17 mouse cellular contexts compared by ENCODE assay signal in genomic region chr5:111791089-111791561, GRCm38 (mm10). TPM values are rescaled to one million over a fixed set of nuclear protein-coding genes. Genes with fewer than 3 reads are reported as not detected.
DNase-seq lines count a peak whose midpoint lies in the region; ATAC-seq lines count a peak whose summit lies in the region.
"Had no signal": no experiment of that assay in that cellular context is flagged by ENCODE, and none has a peak within 500 bp of the region (broad histone marks: within the 10 kb centered on the region; RNA-seq: fewer than 3 reads in every experiment).

No protein-coding gene starts in this region.

- H3K27me3 ChIP-seq in hindbrain, embryonic 10.5 days (ENCODE audit: insufficient read depth, poor library complexity, severe bottlenecking): peaks cover 10% of the 10 kb centered on the region; the same call in 1 of the 2 replicates
- H3K27me3 ChIP-seq in hindbrain, embryonic 12.5 days: no peaks in the 10 kb centered on the region; the same call in 1 of the 2 replicates
- peaks cover 83% of the 10 kb centered on the region for H3K27me3 ChIP-seq in limb, embryonic 10.5 days (ENCODE audit: low read depth, poor library complexity, severe bottlenecking)
- H3K27me3 ChIP-seq: midbrain, embryonic 15.5 days; neural tube, embryonic 12.5 days had no signal

- no peak overlapping the region for H3K4me2 ChIP-seq in hindbrain, embryonic 12.5 days (replicated peaks)
- H3K4me2 ChIP-seq: limb, embryonic 13.5 days; midbrain, embryonic 15.5 days; neural tube, embryonic 12.5 days had no signal

- H3K36me3 ChIP-seq in hindbrain, embryonic 10.5 days: no peaks in the 10 kb centered on the region
- H3K36me3 ChIP-seq in hindbrain, embryonic 12.5 days: no peaks in the 10 kb centered on the region
- no peaks in the 10 kb centered on the region for H3K36me3 ChIP-seq in limb, embryonic 10.5 days
- H3K36me3 ChIP-seq: limb, embryonic 13.5 days; midbrain, embryonic 15.5 days; neural tube, embryonic 12.5 days had no signal

- peaks cover 47% of the 10 kb centered on the region for H3K4me1 ChIP-seq in hindbrain, embryonic 10.5 days (replicated peaks)
- H3K4me1 ChIP-seq in hindbrain, embryonic 12.5 days: peaks cover 21% of the 10 kb centered on the region; the same call in 1 of the 2 replicates
- peaks cover 36% of the 10 kb centered on the region for H3K4me1 ChIP-seq in limb, embryonic 10.5 days
- H3K4me1 ChIP-seq: midbrain, embryonic 15.5 days had no signal

- no peak for ATAC-seq in hindbrain, embryonic 12.5 days (ENCODE audit: low FRiP score)
- ATAC-seq: midbrain, embryonic 15.5 days had no signal

- 0 out of 2 replicates have a peak overlapping the region, but pooled peaks have one; percentile 73 for H3K27ac ChIP-seq in hindbrain, embryonic 10.5 days
- H3K27ac ChIP-seq in hindbrain, embryonic 12.5 days: no peak overlapping the region
- peak overlapping the region; percentile 50; the same call in 1 of the 2 replicates for H3K27ac ChIP-seq in limb, embryonic 10.5 days
- H3K27ac ChIP-seq: limb, embryonic 13.5 days; midbrain, embryonic 15.5 days; neural tube, embryonic 12.5 days; stomach, postnatal 0 days had no signal

- no peaks in the 10 kb centered on the region for H3K9me3 ChIP-seq in hindbrain, embryonic 10.5 days
- no peaks in the 10 kb centered on the region for H3K9me3 ChIP-seq in hindbrain, embryonic 12.5 days (replicated peaks)
- no peaks in the 10 kb centered on the region for H3K9me3 ChIP-seq in limb, embryonic 10.5 days (replicated peaks)
- H3K9me3 ChIP-seq: limb, embryonic 13.5 days; midbrain, embryonic 15.5 days; neural tube, embryonic 12.5 days had no signal

- no peak overlapping the region for H3K4me3 ChIP-seq in hindbrain, embryonic 10.5 days
- H3K4me3 ChIP-seq in hindbrain, embryonic 12.5 days: no peak overlapping the region
- no peak overlapping the region for H3K4me3 ChIP-seq in limb, embryonic 10.5 days
- H3K4me3 ChIP-seq: erythroblast, embryonic 14.5 days; limb, embryonic 13.5 days; midbrain, embryonic 15.5 days; neural tube, embryonic 12.5 days had no signal

- WGBS in hindbrain, embryonic 10.5 days: 86% methylated on average over 5 of the region's 5 CpGs
- 92% methylated on average over 5 of the region's 5 CpGs for WGBS in hindbrain, embryonic 12.5 days
- 86% methylated on average over 5 of the region's 5 CpGs for WGBS in limb, embryonic 10.5 days

- H3K9ac ChIP-seq in hindbrain, embryonic 12.5 days: no peak overlapping the region
- H3K9ac ChIP-seq: limb, embryonic 13.5 days; midbrain, embryonic 15.5 days; neural tube, embryonic 12.5 days had no signal

- no peak for DNase-seq in hindbrain, embryonic 10.5 days (ENCODE audit: low spot score)
- DNase-seq in 3T3-L1 (ENCODE audit: low read depth, low spot score): peak; percentile 29
- DNase-seq in brain, adult 2 months (ENCODE audit: low read depth, low spot score): peak; percentile 79
- no peak for DNase-seq in limb, embryonic 10.5 days (ENCODE audit: low spot score)
- DNase-seq in testis, postnatal 10 days (ENCODE audit: low spot score): no peak
- DNase-seq in spleen, adult 12 weeks (ENCODE audit: low spot score): no peak
- DNase-seq: adrenal gland, postnatal 25 days; cerebellum, adult 11-12 months had no signal

RNA-seq across cellular contexts. Expression of gene Gm26897, which starts 57.4 kb away (rescaled TPM):
- polyA plus RNA-seq in hindbrain, embryonic 10.5 days (2016; fragmentation: Nextera tagmentation; extraction: Ambion mirVana): not detected in 2 replicates
- polyA plus RNA-seq in hindbrain, embryonic 12.5 days (2016; fragmentation: Nextera tagmentation; extraction: Ambion mirVana): not detected in 2 replicates
- not detected in 2 replicates for polyA plus RNA-seq in limb, embryonic 10.5 days (2016; fragmentation: Nextera tagmentation; extraction: Ambion mirVana)
- polyA plus RNA-seq: erythroblast, embryonic 14.5 days; large intestine, adult 2 months; limb, embryonic 13.5 days; midbrain, embryonic 15.5 days; neural tube, embryonic 12.5 days; small intestine, adult 2 months; stomach, postnatal 0 days; urinary bladder, adult 2 months had no signal

Comparison
In these comparisons a context has a peak if more than half of its experiments do, and no peak if none do; other contexts are left out.
1. DNase-seq: peak in 3T3-L1 (single experiment) and brain, adult 2 months (single experiment); none in hindbrain, embryonic 10.5 days (single experiment), limb, embryonic 10.5 days (single experiment), testis, postnatal 10 days (single experiment) and spleen, adult 12 weeks (single experiment).